Mouse (Mus musculus): Measurements from ENCODE around the gene Rbm47. TPM values are rescaled to one million over a fixed set of nuclear protein-coding genes. Genes with fewer than 3 reads are reported as not detected.

Rbm47 gene
- polyA plus RNA-seq, 1 experiment from 2014 or later = 1.9 TPM

DNA sequence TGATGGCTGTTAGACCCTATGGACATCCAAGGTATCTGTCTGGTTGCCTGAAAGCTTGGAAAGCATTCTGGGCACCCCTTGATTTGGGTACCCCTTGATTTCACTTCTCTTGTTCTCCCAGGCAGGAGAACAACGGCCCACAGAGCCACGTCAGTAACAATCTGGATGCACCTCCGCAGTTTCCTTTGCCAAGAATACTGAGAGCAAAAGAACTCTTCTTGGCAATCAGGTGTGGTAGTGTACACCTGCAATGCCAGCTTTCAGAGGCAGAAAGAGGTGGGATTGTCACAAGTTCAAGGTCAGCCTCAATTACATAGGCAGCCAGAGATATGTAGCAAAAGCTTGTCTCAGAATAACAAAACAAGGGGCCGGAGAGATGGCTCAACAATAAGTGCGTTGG lies 98.7 kb downstream of the Rbm47 start:
- Histone ChIP-seq H3K4me2 (ENCODE audit: low read length) (no peak overlapping the region), H3K9me3 (replicated peaks; ENCODE audit: control insufficient read depth, low read length, poor library complexity, severe bottlenecking) (no peaks in the 10 kb centered on the region), H3K9ac (ENCODE audit: low read depth, low read length) (no peak overlapping the region), H3K36me3 (ENCODE audit: control insufficient read depth, insufficient read depth, low read length) (no peaks in the 10 kb centered on the region), H3K27ac (ENCODE audit: low read length) (no peak overlapping the region), H3K4me1 (ENCODE audit: control insufficient read depth, insufficient read depth, low read length) (no peaks in the 10 kb centered on the region; the same call in 1 of the 2 replicates), H3K4me3 (ENCODE audit: low read depth, low read length) (no peak overlapping the region), H3K27me3 (ENCODE audit: control insufficient read depth, insufficient read depth, low read depth, low read length) (no peaks in the 10 kb centered on the region)
- 95% methylated on average over 5 of the region's 5 CpGs for WGBS
- ATAC-seq = no peak

DNA sequence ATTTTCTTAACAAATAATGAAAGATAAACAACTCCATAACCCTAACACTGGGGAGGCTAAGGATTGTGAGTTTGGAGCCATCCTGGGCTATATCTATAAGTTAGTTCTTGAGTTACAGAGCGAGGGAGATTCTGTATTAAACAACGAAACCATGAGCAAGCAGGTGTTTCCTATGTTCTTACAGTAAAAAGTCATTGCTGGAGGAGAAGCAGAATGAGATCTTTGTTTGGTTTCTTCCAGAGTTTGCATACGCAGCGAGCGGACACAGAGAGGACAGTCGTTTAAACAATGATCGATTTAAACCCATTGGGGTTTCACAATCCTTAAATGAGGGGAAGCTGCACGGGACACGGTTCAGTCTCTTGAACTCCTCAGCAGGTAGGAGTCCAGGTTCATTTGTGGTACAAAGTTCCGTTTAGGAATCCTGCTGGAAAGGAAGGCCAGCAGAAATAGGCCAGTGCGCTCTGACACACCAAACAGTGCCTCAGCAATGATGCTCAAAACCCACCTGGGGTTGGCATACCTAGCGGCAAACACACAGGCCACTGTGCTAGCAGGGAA lies 99.2 kb downstream of the Rbm47 start:
- Histone ChIP-seq H3K4me1 (ENCODE audit: control insufficient read depth, insufficient read depth, low read length) (no peaks in the 10 kb centered on the region; the same call in 1 of the 2 replicates), H3K27me3 (ENCODE audit: control insufficient read depth, insufficient read depth, low read depth, low read length) (no peaks in the 10 kb centered on the region), H3K9me3 (replicated peaks; ENCODE audit: control insufficient read depth, low read length, poor library complexity, severe bottlenecking) (no peaks in the 10 kb centered on the region), H3K4me3 (ENCODE audit: low read depth, low read length) (no peak overlapping the region), H3K4me2 (ENCODE audit: low read length) (no peak overlapping the region), H3K27ac (ENCODE audit: low read length) (no peak overlapping the region), H3K9ac (ENCODE audit: low read depth, low read length) (no peak overlapping the region), H3K36me3 (ENCODE audit: control insufficient read depth, insufficient read depth, low read length) (no peaks in the 10 kb centered on the region)
- ATAC-seq = no peak
- 84% methylated on average over 12 of the region's 12 CpGs for WGBS

DNA sequence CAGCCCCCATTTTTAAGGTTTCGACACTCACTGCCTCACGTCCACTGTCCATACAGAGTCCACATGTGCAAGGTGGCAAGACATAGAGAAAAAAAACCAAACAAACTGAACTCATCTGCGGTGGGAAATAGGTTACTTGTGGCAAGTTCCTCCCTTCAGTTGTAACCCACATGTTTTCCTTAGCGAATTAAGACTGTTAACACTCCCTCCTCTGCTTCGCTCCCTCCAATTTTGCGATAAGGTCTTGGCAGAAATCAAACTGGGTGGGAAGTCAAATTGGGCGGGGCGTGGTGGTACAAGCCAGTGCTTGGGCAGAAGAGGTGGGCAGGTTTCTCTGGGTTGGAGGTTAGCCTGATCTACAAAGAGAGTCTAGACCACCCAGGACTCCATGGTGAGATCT lies 101.2 kb downstream of the Rbm47 start:
- Histone ChIP-seq H3K4me1 (ENCODE audit: control insufficient read depth, insufficient read depth, low read length) (no peaks in the 10 kb centered on the region; the same call in 1 of the 2 replicates), H3K9me3 (replicated peaks; ENCODE audit: control insufficient read depth, low read length, poor library complexity, severe bottlenecking) (no peaks in the 10 kb centered on the region), H3K36me3 (ENCODE audit: control insufficient read depth, insufficient read depth, low read length) (no peaks in the 10 kb centered on the region), H3K4me2 (ENCODE audit: low read length) (no peak overlapping the region), H3K9ac (ENCODE audit: low read depth, low read length) (no peak overlapping the region), H3K4me3 (ENCODE audit: low read depth, low read length) (no peak overlapping the region), H3K27ac (ENCODE audit: low read length) (no peak overlapping the region), H3K27me3 (ENCODE audit: control insufficient read depth, insufficient read depth, low read depth, low read length) (no peaks in the 10 kb centered on the region)
- WGBS = 91% methylated on average over 8 of the region's 8 CpGs
- ATAC-seq = no peak

DNA sequence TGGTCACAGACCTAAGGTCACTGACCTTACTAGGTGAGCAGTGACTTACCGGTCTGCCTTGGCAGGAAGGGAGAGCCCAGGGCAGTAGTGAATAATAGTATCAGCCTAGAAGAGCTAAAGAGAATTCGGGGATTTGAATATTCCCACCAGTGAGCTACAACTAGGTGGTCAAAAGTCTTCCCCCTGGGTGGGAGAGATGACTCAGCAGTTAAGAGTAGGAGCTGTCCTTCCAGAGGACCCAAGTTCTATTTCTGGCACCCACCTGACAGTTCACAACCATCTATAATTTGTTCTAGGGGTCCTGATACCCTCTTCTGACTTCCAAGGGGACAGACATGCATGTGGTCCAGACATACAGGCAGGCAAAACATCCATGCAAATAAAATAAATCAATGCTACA lies 102.6 kb downstream of the Rbm47 start:
- Histone ChIP-seq H3K36me3 (ENCODE audit: control insufficient read depth, insufficient read depth, low read length) (no peaks in the 10 kb centered on the region), H3K27ac (ENCODE audit: low read length) (no peak overlapping the region), H3K9me3 (replicated peaks; ENCODE audit: control insufficient read depth, low read length, poor library complexity, severe bottlenecking) (no peaks in the 10 kb centered on the region), H3K9ac (ENCODE audit: low read depth, low read length) (no peak overlapping the region), H3K4me2 (ENCODE audit: low read length) (no peak overlapping the region), H3K4me1 (ENCODE audit: control insufficient read depth, insufficient read depth, low read length) (no peaks in the 10 kb centered on the region; the same call in 1 of the 2 replicates), H3K4me3 (ENCODE audit: low read depth, low read length) (no peak overlapping the region), H3K27me3 (ENCODE audit: control insufficient read depth, insufficient read depth, low read depth, low read length) (no peaks in the 10 kb centered on the region)
- ATAC-seq = no peak
- 74% methylated on average over 2 of the region's 2 CpGs for WGBS

DNA sequence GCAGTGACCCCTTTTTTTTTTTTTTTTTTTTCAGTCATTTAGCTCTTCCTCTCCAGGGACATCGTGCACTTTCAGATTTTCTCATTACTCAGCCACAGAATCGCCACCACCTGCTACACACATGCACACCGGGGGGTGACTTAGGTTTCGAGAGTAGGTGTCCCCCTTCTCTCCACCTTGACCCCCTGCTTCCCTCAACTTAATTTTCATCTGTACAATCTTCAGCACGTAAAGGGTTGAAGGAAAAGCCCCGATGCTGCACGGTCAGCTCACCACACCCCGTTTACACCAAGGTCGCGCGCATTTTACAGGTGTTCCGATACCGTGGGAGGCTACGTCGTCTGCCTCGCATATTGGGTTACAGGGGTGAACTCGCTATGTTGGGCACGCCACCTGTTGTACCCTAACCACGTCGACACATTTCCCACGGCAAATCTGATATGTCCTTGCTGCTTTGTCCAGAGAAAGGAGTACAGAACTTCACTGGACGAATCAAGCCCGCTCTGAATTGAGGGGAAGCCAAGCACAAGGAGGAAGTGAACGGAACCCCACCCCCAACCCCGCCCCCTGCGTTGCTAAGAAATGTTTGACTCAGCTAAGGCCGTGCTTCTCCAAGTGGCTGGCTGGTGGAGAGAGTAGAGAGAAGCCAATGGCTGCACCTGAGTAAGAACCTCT lies 103.3 kb downstream of the Rbm47 start:
- peak overlapping the region; percentile 34 for H3K4me3 ChIP-seq (ENCODE audit: low read depth, low read length)
- H3K27me3 ChIP-seq (ENCODE audit: control insufficient read depth, insufficient read depth, low read depth, low read length) = no peaks in the 10 kb centered on the region
- H3K9ac ChIP-seq (ENCODE audit: low read depth, low read length) = peak overlapping the region; percentile 18; the same call in 1 of the 2 replicates
- no peaks in the 10 kb centered on the region for H3K9me3 ChIP-seq (replicated peaks; ENCODE audit: control insufficient read depth, low read length, poor library complexity, severe bottlenecking)
- H3K4me1 ChIP-seq (ENCODE audit: control insufficient read depth, insufficient read depth, low read length) = no peaks in the 10 kb centered on the region; the same call in 1 of the 2 replicates
- H3K36me3 ChIP-seq (ENCODE audit: control insufficient read depth, insufficient read depth, low read length) = no peaks in the 10 kb centered on the region
- 7% methylated on average over 27 of the region's 27 CpGs for WGBS
- H3K27ac ChIP-seq (ENCODE audit: low read length) = no peak overlapping the region
- ATAC-seq = peak; percentile 64; the same call in 1 of the 2 replicates
- H3K4me2 ChIP-seq (ENCODE audit: low read length) = peak overlapping the region; percentile 71

DNA sequence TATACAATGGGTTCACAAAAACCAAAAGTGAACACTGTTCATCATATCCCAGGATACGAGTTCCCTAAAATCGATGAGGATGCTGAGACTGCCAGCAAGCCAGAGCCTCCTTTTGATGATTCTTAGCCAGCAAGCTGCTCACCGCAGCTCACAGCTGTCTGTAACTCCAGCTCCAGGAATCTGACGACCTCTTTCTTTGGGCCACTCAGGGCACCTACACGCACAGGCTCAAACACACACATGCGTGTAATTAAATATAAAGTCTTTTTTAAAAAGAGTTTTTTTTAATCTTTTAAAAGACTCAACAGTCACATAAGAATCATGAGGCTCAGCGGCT lies 103.8 kb downstream of the Rbm47 start:
- Histone ChIP-seq H3K27ac (ENCODE audit: low read length) (no peak overlapping the region), H3K27me3 (ENCODE audit: control insufficient read depth, insufficient read depth, low read depth, low read length) (no peaks in the 10 kb centered on the region), H3K9me3 (replicated peaks; ENCODE audit: control insufficient read depth, low read length, poor library complexity, severe bottlenecking) (no peaks in the 10 kb centered on the region), H3K4me3 (ENCODE audit: low read depth, low read length) (no peak overlapping the region), H3K36me3 (ENCODE audit: control insufficient read depth, insufficient read depth, low read length) (no peaks in the 10 kb centered on the region), H3K4me2 (ENCODE audit: low read length) (peak overlapping the region; percentile 71; the same call in 1 of the 2 replicates), H3K9ac (ENCODE audit: low read depth, low read length) (no peak overlapping the region), H3K4me1 (ENCODE audit: control insufficient read depth, insufficient read depth, low read length) (no peaks in the 10 kb centered on the region; the same call in 1 of the 2 replicates)
- 31% methylated on average over 7 of the region's 7 CpGs for WGBS
- no peak for ATAC-seq

DNA sequence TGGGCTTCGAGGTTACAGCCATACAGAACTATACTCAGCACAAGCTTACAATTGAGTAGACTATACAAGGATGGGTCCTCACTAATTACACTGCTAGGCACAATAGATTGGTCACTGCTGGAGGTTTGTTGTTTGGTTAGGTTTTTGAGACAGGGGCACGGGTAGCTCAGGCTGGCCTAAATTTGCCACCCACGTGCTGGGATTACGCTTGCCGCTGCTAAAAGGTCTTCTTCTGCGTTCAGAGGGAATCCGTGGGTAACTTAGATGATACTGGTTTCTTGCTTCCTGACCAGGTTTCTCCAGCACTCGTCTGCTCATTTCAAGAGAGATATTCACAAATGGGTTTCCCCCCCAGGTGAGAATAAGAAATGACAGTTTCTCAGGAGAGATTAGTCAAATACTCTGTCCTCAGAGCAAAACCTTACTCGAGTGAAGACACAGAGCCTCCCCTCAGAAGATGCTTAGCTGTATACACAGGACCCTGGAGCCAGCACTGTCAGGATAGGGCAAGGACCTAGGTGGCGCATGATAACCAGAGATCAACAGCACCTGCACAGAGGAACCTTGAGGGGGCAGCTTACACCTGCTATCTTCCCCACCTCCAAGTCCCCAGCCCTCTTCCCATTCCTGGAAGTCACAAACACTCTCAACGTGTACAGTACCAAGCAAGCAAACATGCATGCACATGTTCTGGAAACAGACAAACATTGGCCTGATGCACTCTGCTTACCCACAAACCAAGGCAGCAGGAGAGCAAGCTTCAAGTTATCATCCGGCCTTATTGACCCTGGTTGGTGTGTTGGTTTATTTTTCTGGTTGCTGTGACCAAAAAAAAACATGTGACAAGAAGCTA lies 104.6 kb downstream of the Rbm47 start:
- Histone ChIP-seq H3K9ac (ENCODE audit: low read depth, low read length) (no peak overlapping the region), H3K36me3 (ENCODE audit: control insufficient read depth, insufficient read depth, low read length) (no peaks in the 10 kb centered on the region), H3K4me1 (ENCODE audit: control insufficient read depth, insufficient read depth, low read length) (no peaks in the 10 kb centered on the region; the same call in 1 of the 2 replicates), H3K27me3 (ENCODE audit: control insufficient read depth, insufficient read depth, low read depth, low read length) (no peaks in the 10 kb centered on the region), H3K27ac (ENCODE audit: low read length) (no peak overlapping the region), H3K4me2 (ENCODE audit: low read length) (no peak overlapping the region), H3K9me3 (replicated peaks; ENCODE audit: control insufficient read depth, low read length, poor library complexity, severe bottlenecking) (no peaks in the 10 kb centered on the region), H3K4me3 (ENCODE audit: low read depth, low read length) (no peak overlapping the region)
- no peak for ATAC-seq
- 87% methylated on average over 12 of the region's 12 CpGs for WGBS

DNA sequence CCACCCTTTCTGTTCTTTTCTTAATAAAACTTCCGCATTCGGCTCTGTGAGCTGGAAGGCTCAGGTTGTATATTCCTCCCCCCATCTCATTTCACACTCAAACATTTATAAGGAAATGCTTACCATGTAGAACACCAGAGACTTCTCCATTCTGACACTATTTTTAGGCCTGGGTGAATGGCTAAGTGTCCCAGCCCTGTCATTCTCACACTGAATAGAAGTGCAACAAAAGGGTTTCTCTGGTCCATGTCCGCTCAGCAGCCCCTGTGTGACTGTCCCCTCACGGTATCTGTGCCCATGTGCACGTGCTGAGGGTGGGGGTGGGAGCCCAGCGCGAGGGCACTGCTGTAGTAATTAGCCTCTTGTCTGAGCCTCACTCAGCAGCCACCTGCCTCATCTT lies 105.7 kb downstream of the Rbm47 start:
- no peaks in the 10 kb centered on the region for H3K36me3 ChIP-seq (ENCODE audit: control insufficient read depth, insufficient read depth, low read length)
- no peak for ATAC-seq
- H3K9ac ChIP-seq (ENCODE audit: low read depth, low read length) = no peak overlapping the region
- no peaks in the 10 kb centered on the region for H3K9me3 ChIP-seq (replicated peaks; ENCODE audit: control insufficient read depth, low read length, poor library complexity, severe bottlenecking)
- H3K4me1 ChIP-seq (ENCODE audit: control insufficient read depth, insufficient read depth, low read length) = peaks cover 1% of the 10 kb centered on the region; the same call in 1 of the 2 replicates
- H3K4me3 ChIP-seq (ENCODE audit: low read depth, low read length) = no peak overlapping the region
- H3K27ac ChIP-seq (ENCODE audit: low read length) = no peak overlapping the region
- WGBS = 36% methylated on average over 7 of the region's 7 CpGs
- no peaks in the 10 kb centered on the region for H3K27me3 ChIP-seq (ENCODE audit: control insufficient read depth, insufficient read depth, low read depth, low read length)
- no peak overlapping the region for H3K4me2 ChIP-seq (ENCODE audit: low read length)

DNA sequence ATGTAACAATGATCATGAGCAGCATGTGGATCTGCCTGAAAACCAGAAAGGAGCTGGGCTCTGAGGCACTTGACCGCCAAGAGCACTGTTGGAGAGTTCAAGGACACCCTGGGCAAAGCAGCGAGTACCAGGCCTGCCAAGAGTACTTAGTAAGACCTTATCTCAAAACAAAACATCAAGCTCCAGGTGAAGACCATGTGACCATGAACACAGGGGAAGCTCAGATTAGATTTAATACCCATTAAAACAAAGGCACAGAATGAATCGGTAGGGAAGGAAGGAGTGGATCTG lies 110.0 kb downstream of the Rbm47 start:
- Histone ChIP-seq H3K4me1 (ENCODE audit: control insufficient read depth, insufficient read depth, low read length) (peaks cover 4% of the 10 kb centered on the region; the same call in 1 of the 2 replicates), H3K9me3 (replicated peaks; ENCODE audit: control insufficient read depth, low read length, poor library complexity, severe bottlenecking) (no peaks in the 10 kb centered on the region), H3K9ac (ENCODE audit: low read depth, low read length) (no peak overlapping the region), H3K4me2 (ENCODE audit: low read length) (no peak overlapping the region), H3K27ac (ENCODE audit: low read length) (no peak overlapping the region), H3K36me3 (ENCODE audit: control insufficient read depth, insufficient read depth, low read length) (no peaks in the 10 kb centered on the region), H3K4me3 (ENCODE audit: low read depth, low read length) (no peak overlapping the region), H3K27me3 (ENCODE audit: control insufficient read depth, insufficient read depth, low read depth, low read length) (no peaks in the 10 kb centered on the region)
- ATAC-seq = no peak
- WGBS = 81% methylated on average over 3 of the region's 3 CpGs
